Mouse (Mus musculus) heart, embryonic 16.5 days (tissue): Measurements from ENCODE around the gene Ptpn3. TPM values are rescaled to one million over a fixed set of nuclear protein-coding genes. Genes with fewer than 3 reads are reported as not detected.
"Not testable (repeated sequence)": the region's sequence is repeated elsewhere in the genome, so short reads cannot be mapped to it uniquely, and the experiment has no call there.

ENCODE experiments used
- ATAC-seq: fragments of 200-750 bp; cut with Nextera tagmentation; replicated peaks from 2 replicates; pipeline ENCODE4 v1.8.0; 2017; ENCODE audit warnings: moderate number of reproducible peaks; ENCODE audit not compliant: insufficient read depth, low FRiP score; ENCODE audit errors: extremely low read depth
- H3K27ac ChIP-seq: fragments of 300-500 bp; sonication (generic); 2 replicates; pipeline ENCODE4 v1.5.1; 2014; ENCODE audit warnings: mild to moderate bottlenecking, low read length, control low read depth, moderate library complexity
- H3K27me3 ChIP-seq: fragments of 300-500 bp; sonication (generic); 2 replicates; pipeline ENCODE4 v1.6.1; 2014; ENCODE audit warnings: low read length, mixed read lengths; ENCODE audit not compliant: control insufficient read depth, insufficient read depth
- H3K36me3 ChIP-seq: fragments of 300-500 bp; sonication (generic); 2 replicates; pipeline ENCODE4 v1.6.1; 2014; ENCODE audit not compliant: control insufficient read depth, insufficient read depth
- H3K4me1 ChIP-seq: fragments of 300-500 bp; sonication (generic); 2 replicates; pipeline ENCODE4 v1.6.1; 2014; ENCODE audit warnings: low read length, mixed read lengths; ENCODE audit not compliant: control insufficient read depth, insufficient read depth
- H3K4me2 ChIP-seq: fragments of 300-500 bp; sonication (generic); 2 replicates; pipeline ENCODE4 v1.6.1; 2014; ENCODE audit warnings: low read depth, mild to moderate bottlenecking, control low read depth, low read length
- H3K4me3 ChIP-seq: fragments of 300-500 bp; sonication (generic); 2 replicates; pipeline ENCODE4 v1.5.1; 2014; ENCODE audit warnings: mild to moderate bottlenecking, control low read depth, low read length
- H3K9ac ChIP-seq: fragments of 300-500 bp; sonication (generic); 2 replicates; pipeline ENCODE4 v1.6.1; 2014; ENCODE audit warnings: low read length, control low read depth
- H3K9me3 ChIP-seq: fragments of 300-500 bp; sonication (generic); replicated peaks from 2 replicates; pipeline ENCODE4 v1.6.1; 2016; ENCODE audit warnings: low read length; ENCODE audit not compliant: control insufficient read depth
- whole genome bisulfite sequencing: fragments of 180-500 bp; shearing (Covaris S2); extraction: QIAGEN DNeasy Blood & Tissue Kit; methylation state at CpG from one replicate; pipeline ENCODE4 v1.1.7; 2014; 5-methylcytosine and 5-hydroxymethylcytosine counted together
- polyA plus RNA-seq: library from polyadenylated mRNA; unstranded; fragments of >200 nt; fragmentation: Nextera tagmentation; extraction: Ambion mirVana; gene quantifications from 2 replicates; pipeline ENCODE4 v1.2.1, GENCODE M21; 2015

The Ptpn3 gene
- polyA plus RNA-seq, 1 experiment from 2014 or later, result 2.3 TPM

- H3K9me3 ChIP-seq, result no peaks in the 10 kb centered on the region
- H3K27ac ChIP-seq, result no peak overlapping the region
- H3K9ac ChIP-seq, result no peak overlapping the region
- no peaks in the 10 kb centered on the region for H3K27me3 ChIP-seq
- 84% methylated on average over 11 of the region's 11 CpGs for WGBS
- H3K4me1 ChIP-seq, result peaks cover 2% of the 10 kb centered on the region; the same call in 1 of the 2 replicates
- ATAC-seq, result no peak
- no peak overlapping the region for H3K4me2 ChIP-seq
- no peaks in the 10 kb centered on the region for H3K36me3 ChIP-seq
- no peak overlapping the region for H3K4me3 ChIP-seq
Observed at GRCm38 (mm10) chr4:57204780-57205179, 96.9 kb downstream of the Ptpn3 start.

- Histone ChIP-seq H3K4me3 (no peak overlapping the region), H3K9ac (no peak overlapping the region), H3K4me1 (peaks cover 2% of the 10 kb centered on the region; the same call in 1 of the 2 replicates), H3K9me3 (no peaks in the 10 kb centered on the region; the same call in 1 of the 2 replicates), H3K27me3 (no peaks in the 10 kb centered on the region), H3K36me3 (no peaks in the 10 kb centered on the region), H3K27ac (0 out of 2 replicates have a peak overlapping the region, but pooled peaks have one; percentile 33), H3K4me2 (no peak overlapping the region)
- no peak for ATAC-seq
- 41% methylated on average over 10 of the region's 10 CpGs for WGBS
Observed at GRCm38 (mm10) chr4:57202660-57203361, 98.8 kb downstream of the Ptpn3 start.

GRCm38 (mm10) chr4:57202132-57202531, 99.5 kb downstream of the Ptpn3 start:
- WGBS, result 70% methylated on average over 7 of the region's 7 CpGs
- H3K27me3 ChIP-seq, result no peaks in the 10 kb centered on the region
- no peak overlapping the region for H3K4me2 ChIP-seq
- H3K9ac ChIP-seq, result no peak overlapping the region
- no peaks in the 10 kb centered on the region; the same call in 1 of the 2 replicates for H3K9me3 ChIP-seq
- H3K4me3 ChIP-seq, result no peak overlapping the region
- ATAC-seq, result no peak
- peaks cover 2% of the 10 kb centered on the region; the same call in 1 of the 2 replicates for H3K4me1 ChIP-seq
- no peaks in the 10 kb centered on the region for H3K36me3 ChIP-seq
- no peak overlapping the region for H3K27ac ChIP-seq

- H3K4me3 ChIP-seq, result no peak overlapping the region
- 80% methylated on average over 6 of the region's 6 CpGs for WGBS
- no peak overlapping the region for H3K27ac ChIP-seq
- no peak overlapping the region for H3K9ac ChIP-seq
- no peaks in the 10 kb centered on the region; the same call in 1 of the 2 replicates for H3K9me3 ChIP-seq
- H3K4me1 ChIP-seq, result peaks cover 2% of the 10 kb centered on the region; the same call in 1 of the 2 replicates
- ATAC-seq, result no peak
- H3K4me2 ChIP-seq, result no peak overlapping the region
- H3K36me3 ChIP-seq, result no peaks in the 10 kb centered on the region
- no peaks in the 10 kb centered on the region for H3K27me3 ChIP-seq
Observed at GRCm38 (mm10) chr4:57200661-57201060, 101.0 kb downstream of the Ptpn3 start.

GRCm38 (mm10) chr4:57198666-57199393, 102.8 kb downstream of the Ptpn3 start:
- not testable (repeated sequence) for H3K9ac ChIP-seq, H3K27me3 ChIP-seq, H3K4me2 ChIP-seq, ATAC-seq, H3K4me3 ChIP-seq, H3K36me3 ChIP-seq, H3K27ac ChIP-seq, H3K4me1 ChIP-seq, H3K9me3 ChIP-seq
- WGBS, result 94% methylated on average over 20 of the region's 20 CpGs

- Histone ChIP-seq H3K9me3 (no peaks in the 10 kb centered on the region), H3K36me3 (no peaks in the 10 kb centered on the region), H3K27ac (peak overlapping the region; percentile 61), H3K27me3 (no peaks in the 10 kb centered on the region), H3K4me1 (peaks cover 15% of the 10 kb centered on the region), H3K4me3 (no peak overlapping the region), H3K4me2 (peak overlapping the region; percentile 23; the same call in 1 of the 2 replicates), H3K9ac (no peak overlapping the region)
- ATAC-seq, result no peak
- WGBS, result 43% methylated on average over 9 of the region's 9 CpGs
Observed at GRCm38 (mm10) chr4:57191543-57192283, 109.9 kb downstream of the Ptpn3 start.

GRCm38 (mm10) chr4:57189881-57190280, 111.8 kb downstream of the Ptpn3 start:
- Histone ChIP-seq H3K4me1 (peaks cover 18% of the 10 kb centered on the region), H3K4me3 (no peak overlapping the region), H3K4me2 (no peak overlapping the region), H3K9me3 (no peaks in the 10 kb centered on the region), H3K27me3 (no peaks in the 10 kb centered on the region), H3K27ac (no peak overlapping the region), H3K9ac (no peak overlapping the region), H3K36me3 (no peaks in the 10 kb centered on the region)
- no peak for ATAC-seq
- 88% methylated on average over 2 of the region's 2 CpGs for WGBS

GRCm38 (mm10) chr4:57186035-57186434, 115.6 kb downstream of the Ptpn3 start:
- Histone ChIP-seq H3K9ac (no peak overlapping the region), H3K27ac (no peak overlapping the region), H3K4me3 (no peak overlapping the region), H3K9me3 (no peaks in the 10 kb centered on the region), H3K4me1 (peaks cover 4% of the 10 kb centered on the region; the same call in 1 of the 2 replicates), H3K4me2 (no peak overlapping the region), H3K36me3 (no peaks in the 10 kb centered on the region), H3K27me3 (no peaks in the 10 kb centered on the region)
- WGBS, result 25% methylated on average over 6 of the region's 6 CpGs
- no peak for ATAC-seq
